Mouse (Mus musculus) cerebellum, adult 18-20 months (tissue): ENCODE results near the gene Padi6.

Experiments
- DNase-seq, 2 experiments: peaks; one replicate each; pipeline ENCODE4 v3.0.0; 2021

The Padi6 gene

GRCm38 (mm10) chr4:140742543-140742942 lies at the start of gene Padi6:
Gene Padi6 (minus strand): TSS chr4:140742643.
- DNase-seq, result no peak

DNA sequence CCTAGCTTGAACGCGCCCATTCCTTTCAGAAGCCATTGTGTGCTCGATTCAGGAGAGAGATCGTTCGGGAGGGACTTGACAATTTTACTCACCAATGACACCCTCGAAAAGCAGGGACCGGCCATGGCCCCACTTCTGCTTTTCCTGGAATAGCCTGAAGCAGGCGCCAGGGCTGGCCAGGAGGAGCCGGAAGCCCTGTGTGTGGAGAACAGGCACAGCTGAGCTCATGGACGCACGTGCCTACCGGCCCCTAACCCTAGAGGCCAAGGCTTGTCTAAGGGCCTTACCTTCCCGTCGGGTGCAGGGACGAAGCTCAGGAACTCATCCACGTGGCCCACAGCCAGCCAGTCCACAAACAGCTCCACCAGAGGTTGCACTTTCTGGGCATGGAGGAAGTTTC lies 48.6 kb upstream of the Padi6 start:
- no peak for DNase-seq

DNA sequence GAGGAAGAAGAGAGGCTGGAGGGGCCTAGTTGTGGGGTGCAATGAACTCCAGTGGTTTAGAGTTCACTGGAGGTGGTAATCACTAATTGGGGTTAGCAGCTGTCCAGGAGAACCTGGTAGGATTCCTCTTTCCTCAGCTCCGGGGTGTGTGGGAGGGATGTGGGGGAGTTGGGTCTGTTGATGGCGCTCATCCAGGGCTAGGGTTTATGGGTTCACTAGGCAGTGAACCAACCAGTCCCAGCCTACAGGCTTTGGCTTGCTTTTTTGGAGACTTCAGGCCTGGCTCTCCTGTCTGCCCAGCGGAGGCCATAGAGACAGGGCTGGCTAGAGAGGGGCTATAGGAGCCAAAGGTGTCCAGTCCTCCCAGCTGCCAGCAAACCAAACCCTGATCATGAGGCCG lies 47.5 kb upstream of the Padi6 start:
- DNase-seq, result no peak

GRCm38 (mm10) chr4:140788983-140789382 lies 46.5 kb upstream of the Padi6 start:
- peak; percentile 26 to 43 for DNase-seq

DNA sequence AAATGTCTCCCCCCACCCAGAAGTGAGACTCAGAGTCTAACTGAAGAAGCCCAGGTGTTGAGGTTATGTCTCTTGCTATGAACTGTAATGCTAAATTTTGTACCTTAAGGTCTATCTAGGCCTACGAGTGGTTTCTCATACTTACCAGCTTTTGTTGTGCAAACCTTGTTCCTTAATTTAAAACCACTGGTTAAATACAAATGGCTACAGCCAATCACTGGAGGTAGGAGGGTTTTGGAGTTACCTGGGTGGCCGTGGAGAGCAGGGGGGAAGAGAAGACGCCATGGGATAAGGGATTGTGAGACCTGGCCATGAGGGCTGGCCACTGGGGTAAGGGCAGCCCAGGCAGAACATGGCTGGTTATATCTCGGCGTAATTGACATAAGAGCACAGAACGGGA lies 45.8 kb upstream of the Padi6 start:
- DNase-seq, result no peak

GRCm38 (mm10) chr4:140787414-140787813 lies 45.0 kb upstream of the Padi6 start:
- DNase-seq, result no peak

GRCm38 (mm10) chr4:140785217-140785616 lies 42.8 kb upstream of the Padi6 start:
- DNase-seq, result no peak

- DNase-seq, result no peak
Observed at GRCm38 (mm10) chr4:140784292-140784945, 42.0 kb upstream of the Padi6 start.

GRCm38 (mm10) chr4:140782821-140783220 lies 40.4 kb upstream of the Padi6 start:
- no peak for DNase-seq

DNA sequence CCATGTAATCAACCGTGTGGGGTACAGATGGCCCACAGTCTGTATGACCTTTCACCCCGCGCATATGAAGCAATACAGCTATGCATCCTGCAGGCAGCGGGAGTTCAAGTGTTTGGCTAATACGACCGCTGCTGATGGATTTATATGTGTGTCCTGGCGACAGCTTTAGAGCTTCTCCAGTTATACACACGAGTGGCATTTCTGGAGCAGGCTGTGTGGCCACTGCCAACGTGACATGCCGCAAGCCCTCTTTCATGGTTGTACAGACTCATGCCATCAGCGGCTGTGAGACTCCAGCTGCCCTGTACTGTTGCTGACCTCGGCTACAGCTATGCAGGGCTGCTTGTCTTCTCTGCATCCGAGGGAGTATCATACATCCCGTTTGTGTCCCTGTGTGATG lies 38.1 kb upstream of the Padi6 start:
- DNase-seq, result no peak

- DNase-seq, result no peak
Observed at GRCm38 (mm10) chr4:140779803-140780397, 37.5 kb upstream of the Padi6 start.

GRCm38 (mm10) chr4:140776623-140777022 lies 34.2 kb upstream of the Padi6 start:
- DNase-seq, result no peak

DNA sequence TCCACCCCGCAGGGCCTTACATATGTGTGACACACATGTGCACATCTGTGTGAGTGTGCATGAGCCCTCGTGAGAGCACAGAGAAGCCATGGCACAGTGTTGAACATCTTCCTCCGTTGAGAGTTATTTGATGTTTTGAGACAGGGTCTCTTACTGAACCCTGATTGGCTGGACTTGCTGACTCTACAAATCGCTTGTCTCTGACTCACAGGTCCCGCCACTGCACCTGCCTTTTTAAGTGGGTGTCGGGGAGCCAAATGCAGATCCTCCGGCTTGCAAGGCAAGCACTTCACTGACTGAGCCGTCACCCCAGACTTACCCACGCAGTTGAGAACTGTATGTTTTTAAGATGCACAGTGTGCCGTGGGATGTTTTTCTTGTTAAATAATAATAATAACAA lies 33.4 kb upstream of the Padi6 start:
- no peak for DNase-seq

GRCm38 (mm10) chr4:140774893-140775292 lies 32.5 kb upstream of the Padi6 start:
- DNase-seq, result no peak

GRCm38 (mm10) chr4:140774025-140774800 lies 31.8 kb upstream of the Padi6 start, which contains the start of gene Padi4:
Gene Padi4 (minus strand): TSS chr4:140774236.
- DNase-seq, result no peak

DNA sequence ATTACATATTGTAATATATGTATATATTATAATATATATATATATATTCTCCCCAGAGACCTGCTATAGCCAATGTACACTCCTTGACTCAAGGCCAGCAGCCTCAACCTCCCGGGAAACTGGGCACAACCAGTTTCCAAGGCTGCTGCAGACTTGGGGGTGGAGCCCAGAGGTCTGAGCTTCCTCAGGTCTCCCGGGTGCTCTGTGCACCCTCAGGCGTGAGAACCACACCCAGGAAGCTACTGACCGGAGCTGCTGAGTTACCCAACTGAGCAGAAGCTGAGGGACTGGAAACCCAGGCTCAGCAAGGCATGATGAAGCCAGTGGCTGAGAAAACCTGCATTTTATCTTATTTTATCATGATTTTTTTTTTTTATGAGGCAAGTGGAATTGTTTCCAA lies 28.6 kb upstream of the Padi6 start:
- DNase-seq, result no peak

DNA sequence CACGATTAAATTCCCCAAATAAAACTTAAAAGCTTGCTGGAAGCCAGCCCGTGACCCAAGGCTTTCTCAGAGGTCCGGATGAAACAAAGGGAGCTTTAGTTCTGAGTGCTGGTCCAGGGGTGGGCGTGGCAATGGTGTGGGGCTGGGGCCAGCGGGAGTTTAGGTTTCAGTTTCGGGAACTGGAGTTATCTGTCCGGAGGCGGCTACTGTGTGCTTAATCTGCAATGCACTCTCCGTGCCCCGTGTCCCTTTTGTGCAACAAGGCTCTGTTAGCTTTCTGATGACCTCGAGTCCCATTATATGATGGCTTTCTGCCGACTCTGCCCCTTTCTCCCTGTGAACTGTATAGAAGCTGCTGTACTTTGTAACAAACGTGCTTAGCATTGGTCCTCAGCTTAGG lies 28.0 kb upstream of the Padi6 start:
- DNase-seq, result no peak

- no peak for DNase-seq
Observed at GRCm38 (mm10) chr4:140768973-140769372, 26.5 kb upstream of the Padi6 start.

DNA sequence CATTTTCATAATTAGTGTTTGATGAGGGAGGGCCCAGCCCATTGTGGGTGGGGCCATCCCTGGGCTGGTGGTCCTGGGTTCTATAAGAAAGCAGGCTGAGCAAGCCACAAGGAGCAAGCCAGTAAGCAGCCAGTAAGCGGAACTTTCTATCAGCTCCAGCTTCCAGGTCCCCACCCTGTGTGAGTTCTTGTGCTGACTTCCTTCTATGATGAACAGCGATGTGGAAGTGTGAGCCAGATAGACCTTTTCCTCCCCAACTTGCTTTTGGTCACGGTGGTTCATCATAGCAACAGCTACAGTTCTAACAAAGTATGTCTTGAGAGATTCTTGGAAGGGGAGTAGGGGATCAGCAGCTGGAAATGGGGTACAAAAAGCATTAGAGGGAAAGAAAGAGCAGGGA lies 23.5 kb upstream of the Padi6 start:
- no peak for DNase-seq

DNA sequence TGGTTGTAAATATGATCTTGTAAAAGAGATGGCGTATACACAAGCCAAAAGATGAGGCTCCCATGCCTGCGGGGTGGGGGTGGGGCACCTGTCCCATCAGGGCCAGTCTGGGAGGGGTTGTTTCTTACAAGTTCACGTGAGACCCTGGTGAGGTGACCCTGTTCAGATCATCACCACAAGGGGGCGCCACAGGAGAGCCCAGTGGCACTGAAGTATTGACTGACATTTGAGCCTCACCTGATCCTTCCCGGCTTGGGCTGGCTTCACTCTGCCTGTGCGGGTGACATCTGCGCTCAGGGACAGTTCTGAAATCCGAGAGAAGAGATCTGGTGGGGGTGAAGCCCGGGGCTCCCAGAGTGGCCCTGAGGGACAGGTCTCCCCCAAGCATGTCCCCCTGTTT lies 20.7 kb upstream of the Padi6 start:
- DNase-seq, result peak; percentile 20 to 40

GRCm38 (mm10) chr4:140761601-140762000 lies 19.2 kb upstream of the Padi6 start:
- no peak for DNase-seq

DNA sequence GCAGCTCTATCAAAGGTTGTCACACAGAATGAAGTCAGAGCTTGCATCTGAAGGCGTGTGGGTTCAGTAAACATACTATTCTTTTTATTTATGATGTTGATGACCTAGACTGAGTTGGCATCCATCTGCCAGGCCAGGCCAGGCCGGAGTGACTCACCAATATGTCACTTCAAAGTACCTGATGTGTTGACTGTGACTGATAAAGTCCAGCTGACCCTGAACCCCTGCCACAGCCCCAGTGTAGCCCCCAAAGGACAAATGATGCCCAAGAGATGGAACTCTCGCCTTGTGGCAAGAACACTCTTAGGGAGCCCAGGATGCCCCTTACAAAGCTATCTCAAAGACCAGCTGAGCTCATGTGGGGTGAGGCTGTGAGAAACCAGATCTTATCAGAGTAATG lies 13.4 kb upstream of the Padi6 start:
- DNase-seq, result no peak

GRCm38 (mm10) chr4:140753366-140753765 lies 10.9 kb upstream of the Padi6 start:
- DNase-seq, result no peak

DNA sequence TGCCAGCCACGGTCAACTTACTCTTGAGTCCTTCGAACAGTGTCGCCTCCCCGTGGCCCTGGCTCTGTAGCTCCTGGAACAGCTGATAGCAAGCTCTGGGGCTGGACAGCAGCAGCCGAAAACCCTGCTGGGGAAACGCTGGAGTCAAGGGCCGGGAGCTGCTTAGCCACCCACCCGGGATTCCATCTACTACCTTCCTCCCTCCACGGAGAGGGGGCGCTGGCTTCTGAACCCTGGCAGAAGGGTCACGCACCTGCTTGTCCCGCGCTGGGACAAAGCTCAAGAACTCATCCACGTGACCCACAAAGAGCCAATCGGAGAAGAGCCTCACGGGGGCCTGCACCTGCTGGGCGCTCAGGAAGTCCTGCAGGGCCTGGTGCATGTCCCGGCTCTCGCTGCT lies 7.9 kb upstream of the Padi6 start:
- DNase-seq, result peak; percentile 13 to 24
